Mouse (Mus musculus): ENCODE results near the gene H2al1h. TPM values are rescaled to one million over a fixed set of nuclear protein-coding genes. Genes with fewer than 3 reads are reported as not detected.
"Not testable (repeated sequence)": the region's sequence is repeated elsewhere in the genome, so short reads cannot be mapped to it uniquely, and the experiment has no call there.

The H2al1h gene
- not detected in 2 replicates for polyA plus RNA-seq (2014; fragmentation: Nextera tagmentation; extraction: Ambion mirVana)

DNA sequence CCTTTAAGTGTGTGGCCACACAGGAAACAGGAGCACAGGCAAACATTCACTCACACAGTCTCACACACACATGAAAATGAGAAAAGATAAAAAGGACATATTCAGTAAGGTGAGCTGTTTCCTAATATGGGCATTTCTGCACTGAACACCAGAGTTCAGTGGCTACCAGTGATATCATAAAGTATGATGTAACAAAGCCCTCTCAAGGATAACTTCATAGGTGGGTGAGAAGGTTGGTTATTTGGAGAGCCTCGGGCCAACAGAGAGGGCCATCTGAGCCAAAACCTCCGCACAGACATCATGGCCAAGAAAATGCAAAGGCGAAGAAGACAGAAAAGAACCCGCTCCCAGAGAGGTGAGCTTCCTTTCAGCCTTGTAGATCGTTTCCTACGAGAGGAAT lies at the start of gene H2al1h:
Gene H2al1h, plus strand, starts transcription at position 301 of the 400 bp plus-strand sequence.
- not testable (repeated sequence) for H3K9me3 ChIP-seq (ENCODE audit: control insufficient read depth, low read length); H3K4me1 ChIP-seq (ENCODE audit: control insufficient read depth, insufficient read depth, low read length); ATAC-seq (ENCODE audit: low FRiP score); H3K9ac ChIP-seq (ENCODE audit: low read length); H3K36me3 ChIP-seq (ENCODE audit: control insufficient read depth, insufficient read depth, low read length); H3K27me3 ChIP-seq (ENCODE audit: control insufficient read depth, insufficient read depth, low read length); H3K4me2 ChIP-seq; H3K27ac ChIP-seq (ENCODE audit: low read depth, low read length); DNase-seq (ENCODE audit: low spot score, missing footprints); H3K4me3 ChIP-seq (ENCODE audit: low read depth, low read length)
- WGBS: no CpG with 5 or more reads among the region's 6 CpGs

DNA sequence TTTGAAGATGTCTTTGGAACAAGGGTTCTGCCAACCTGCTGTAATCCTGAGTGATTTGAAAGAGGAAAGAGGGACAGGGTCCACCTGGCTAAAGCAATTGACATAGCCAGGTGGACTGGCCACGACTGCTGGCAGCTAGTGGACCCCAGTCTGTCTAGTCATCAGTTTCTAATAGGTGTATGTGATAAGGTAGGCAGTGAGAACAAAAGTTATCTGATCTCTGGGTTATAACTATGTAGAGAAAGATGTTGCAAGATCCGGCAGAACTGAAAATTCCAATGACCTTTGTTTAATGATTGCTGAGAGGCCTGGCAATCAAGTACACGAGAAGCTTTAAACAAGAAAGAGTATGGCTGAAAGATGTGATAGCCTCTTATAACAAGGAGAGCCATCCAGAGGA lies 48.1 kb upstream of the H2al1h start:
- Histone ChIP-seq H3K4me3 (ENCODE audit: low read depth, low read length) (no peak overlapping the region), H3K4me2 (no peak overlapping the region), H3K27me3 (ENCODE audit: control insufficient read depth, insufficient read depth, low read length) (no peaks in the 10 kb centered on the region; the same call in 1 of the 2 replicates)

DNA sequence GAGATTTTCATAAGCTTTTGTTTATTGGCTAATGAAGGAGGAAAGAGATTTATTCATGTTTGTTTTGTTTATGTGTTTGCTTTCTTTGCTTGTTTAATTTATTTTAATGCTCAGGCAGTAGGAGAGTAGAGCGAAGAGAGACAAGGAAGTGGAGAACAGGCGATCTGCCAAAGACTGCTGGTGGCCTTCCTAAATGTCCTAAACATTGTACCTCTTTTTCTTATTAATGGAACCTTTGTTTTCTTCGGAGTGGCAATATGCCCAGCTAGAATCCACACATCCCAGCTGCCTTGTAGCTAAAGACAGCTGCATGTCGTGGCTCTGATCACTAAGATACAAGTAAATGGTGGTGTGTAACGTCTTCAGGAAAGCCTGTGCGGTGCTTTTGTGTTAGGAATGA lies 44.2 kb upstream of the H2al1h start:
- DNase-seq (ENCODE audit: low spot score, missing footprints): no peak
- Histone ChIP-seq H3K27me3 (ENCODE audit: control insufficient read depth, insufficient read depth, low read length) (no peaks in the 10 kb centered on the region), H3K9ac (ENCODE audit: low read length) (no peak overlapping the region), H3K9me3 (ENCODE audit: control insufficient read depth, low read length) (no peaks in the 10 kb centered on the region), H3K4me2 (no peak overlapping the region), H3K27ac (ENCODE audit: low read depth, low read length) (no peak overlapping the region), H3K4me3 (ENCODE audit: low read depth, low read length) (no peak overlapping the region), H3K4me1 (ENCODE audit: control insufficient read depth, insufficient read depth, low read length) (no peaks in the 10 kb centered on the region), H3K36me3 (ENCODE audit: control insufficient read depth, insufficient read depth, low read length) (no peaks in the 10 kb centered on the region)
- ATAC-seq (ENCODE audit: low FRiP score): no peak
- WGBS: 90% methylated on average over 6 of the region's 6 CpGs

More for the DNA sequence above, 48.1 kb upstream of the H2al1h start:
- Histone ChIP-seq H3K4me1 (ENCODE audit: control insufficient read depth, insufficient read depth, low read length) (no peaks in the 10 kb centered on the region), H3K27ac (ENCODE audit: low read depth, low read length) (no peak overlapping the region), H3K9me3 (ENCODE audit: control insufficient read depth, low read length) (no peaks in the 10 kb centered on the region), H3K36me3 (ENCODE audit: control insufficient read depth, insufficient read depth, low read length) (no peaks in the 10 kb centered on the region), H3K9ac (ENCODE audit: low read length) (no peak overlapping the region)
- ATAC-seq (ENCODE audit: low FRiP score): no peak
- DNase-seq (ENCODE audit: low spot score, missing footprints): no peak
- 88% methylated on average over 3 of the region's 3 CpGs for WGBS

DNA sequence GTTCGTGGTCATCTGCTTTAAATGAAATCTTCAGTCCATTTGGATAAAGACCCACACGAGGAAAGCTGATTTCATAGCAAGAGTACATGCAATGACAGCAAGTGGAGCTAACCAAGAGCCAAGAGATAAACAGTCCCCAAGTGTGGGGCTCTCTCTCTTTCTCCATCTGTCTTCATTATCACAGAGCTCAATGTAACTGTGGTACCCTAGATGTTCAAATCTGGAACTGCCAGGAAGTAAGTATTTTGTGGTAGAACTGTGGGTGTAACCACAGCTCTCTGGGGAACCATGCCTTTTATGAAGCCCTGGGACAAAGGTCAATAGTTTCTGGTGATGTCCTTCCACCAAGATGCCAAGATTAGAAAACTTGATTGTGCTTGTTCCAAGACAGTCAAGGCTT lies 40.6 kb upstream of the H2al1h start:
- WGBS: 70% methylated on average over 2 of the region's 2 CpGs
- Histone ChIP-seq H3K4me3 (ENCODE audit: low read depth, low read length) (no peak overlapping the region), H3K36me3 (ENCODE audit: control insufficient read depth, insufficient read depth, low read length) (no peaks in the 10 kb centered on the region), H3K9ac (ENCODE audit: low read length) (no peak overlapping the region), H3K27me3 (ENCODE audit: control insufficient read depth, insufficient read depth, low read length) (no peaks in the 10 kb centered on the region), H3K9me3 (ENCODE audit: control insufficient read depth, low read length) (no peaks in the 10 kb centered on the region), H3K4me2 (no peak overlapping the region), H3K27ac (ENCODE audit: low read depth, low read length) (no peak overlapping the region), H3K4me1 (ENCODE audit: control insufficient read depth, insufficient read depth, low read length) (no peaks in the 10 kb centered on the region)
- no peak for DNase-seq (ENCODE audit: low spot score, missing footprints)
- no peak for ATAC-seq (ENCODE audit: low FRiP score)

DNA sequence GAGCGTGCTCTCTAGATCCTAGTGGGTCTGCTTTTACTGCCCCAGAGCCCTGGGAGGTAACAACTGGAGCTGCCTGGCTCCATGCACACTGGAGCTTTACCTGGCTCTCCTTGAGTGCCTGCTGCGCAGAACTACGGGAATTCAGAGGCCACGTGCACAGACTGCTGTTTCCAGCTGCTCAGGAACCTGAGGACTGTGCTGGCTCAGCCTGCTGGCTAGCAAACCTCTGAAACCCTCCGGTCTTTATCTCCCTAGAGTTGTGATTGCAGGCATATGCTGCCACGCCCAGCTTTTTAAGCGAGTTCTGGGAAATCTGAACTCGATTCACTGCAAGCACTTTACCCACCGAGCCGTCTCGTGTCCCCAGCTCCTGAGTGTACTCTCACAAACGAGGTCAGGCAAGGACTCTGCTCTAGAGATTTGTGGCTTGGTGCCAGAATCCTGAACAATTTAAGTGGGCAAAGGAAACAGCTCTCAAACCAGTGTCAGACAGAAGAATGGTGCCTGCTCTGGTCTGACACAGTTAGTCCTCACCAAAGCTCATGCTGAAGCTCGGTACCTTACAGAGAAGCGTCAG lies 32.9 kb upstream of the H2al1h start:
- Histone ChIP-seq H3K36me3 (ENCODE audit: control insufficient read depth, insufficient read depth, low read length) (no peaks in the 10 kb centered on the region), H3K9ac (ENCODE audit: low read length) (no peak overlapping the region), H3K27ac (ENCODE audit: low read depth, low read length) (no peak overlapping the region), H3K9me3 (ENCODE audit: control insufficient read depth, low read length) (no peaks in the 10 kb centered on the region), H3K4me2 (no peak overlapping the region), H3K4me3 (ENCODE audit: low read depth, low read length) (no peak overlapping the region), H3K4me1 (ENCODE audit: control insufficient read depth, insufficient read depth, low read length) (no peaks in the 10 kb centered on the region), H3K27me3 (ENCODE audit: control insufficient read depth, insufficient read depth, low read length) (no peaks in the 10 kb centered on the region; the same call in 1 of the 2 replicates)
- DNase-seq (ENCODE audit: low spot score, missing footprints): no peak
- 82% methylated on average over 14 of the region's 14 CpGs for WGBS
- no peak for ATAC-seq (ENCODE audit: low FRiP score)

DNA sequence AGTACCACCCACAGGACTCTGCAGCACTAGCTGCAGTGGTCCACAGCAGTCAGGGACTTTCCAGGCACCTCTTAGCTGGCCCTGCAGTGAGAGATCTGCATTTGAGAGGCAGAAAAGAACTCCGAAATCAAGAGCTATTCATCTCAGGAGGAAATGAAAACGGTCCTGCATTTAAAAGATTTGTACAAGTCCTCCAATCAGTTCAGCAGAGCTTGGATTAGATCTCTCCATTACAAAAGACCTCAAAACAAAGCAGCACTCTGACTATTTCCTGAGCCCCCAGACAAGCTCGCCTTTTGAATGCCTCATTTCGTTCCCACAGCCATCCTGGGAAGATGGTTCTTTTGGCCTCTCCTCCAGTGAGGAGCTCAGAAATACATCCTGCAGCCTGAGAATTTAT lies 32.0 kb upstream of the H2al1h start:
- DNase-seq (ENCODE audit: low spot score, missing footprints) (no peak), ATAC-seq (ENCODE audit: low FRiP score) (no peak)
- H3K4me1 ChIP-seq (ENCODE audit: control insufficient read depth, insufficient read depth, low read length): no peaks in the 10 kb centered on the region
- H3K36me3 ChIP-seq (ENCODE audit: control insufficient read depth, insufficient read depth, low read length): no peaks in the 10 kb centered on the region
- H3K27ac ChIP-seq (ENCODE audit: low read depth, low read length): no peak overlapping the region
- no peak overlapping the region for H3K9ac ChIP-seq (ENCODE audit: low read length)
- no peaks in the 10 kb centered on the region for H3K9me3 ChIP-seq (ENCODE audit: control insufficient read depth, low read length)
- 50% methylated on average over 4 of the region's 4 CpGs for WGBS
- H3K4me3 ChIP-seq (ENCODE audit: low read depth, low read length): no peak overlapping the region
- H3K27me3 ChIP-seq (ENCODE audit: control insufficient read depth, insufficient read depth, low read length): no peaks in the 10 kb centered on the region; the same call in 1 of the 2 replicates
- H3K4me2 ChIP-seq: no peak overlapping the region

DNA sequence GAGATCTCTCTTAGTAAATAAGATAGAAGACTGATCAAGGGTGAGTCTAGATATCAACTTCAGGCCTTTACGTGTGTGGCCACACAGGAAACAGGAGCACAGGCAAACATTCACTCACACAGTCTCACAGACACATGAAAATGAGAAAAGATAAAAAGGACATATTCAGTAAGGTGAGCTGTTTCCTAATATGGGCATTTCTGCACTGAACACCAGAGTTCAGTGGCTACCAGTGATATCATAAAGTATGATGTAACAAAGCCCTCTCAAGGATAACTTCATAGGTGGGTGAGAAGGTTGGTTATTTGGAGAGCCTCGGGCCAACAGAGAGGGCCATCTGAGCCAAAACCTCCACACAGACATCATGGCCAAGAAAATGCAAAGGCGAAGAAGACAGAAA lies 22.3 kb upstream of the H2al1h start, which contains the start of gene H2al1a:
Gene H2al1a, plus strand, starts transcription at position 301 of the 400 bp plus-strand sequence.
- WGBS: no CpG with 5 or more reads among the region's 3 CpGs
- not testable (repeated sequence) for H3K27ac ChIP-seq (ENCODE audit: low read depth, low read length); H3K4me3 ChIP-seq (ENCODE audit: low read depth, low read length); H3K9me3 ChIP-seq (ENCODE audit: control insufficient read depth, low read length); H3K9ac ChIP-seq (ENCODE audit: low read length); H3K4me2 ChIP-seq; H3K36me3 ChIP-seq (ENCODE audit: control insufficient read depth, insufficient read depth, low read length); H3K27me3 ChIP-seq (ENCODE audit: control insufficient read depth, insufficient read depth, low read length); H3K4me1 ChIP-seq (ENCODE audit: control insufficient read depth, insufficient read depth, low read length); ATAC-seq (ENCODE audit: low FRiP score); DNase-seq (ENCODE audit: low spot score, missing footprints)

DNA sequence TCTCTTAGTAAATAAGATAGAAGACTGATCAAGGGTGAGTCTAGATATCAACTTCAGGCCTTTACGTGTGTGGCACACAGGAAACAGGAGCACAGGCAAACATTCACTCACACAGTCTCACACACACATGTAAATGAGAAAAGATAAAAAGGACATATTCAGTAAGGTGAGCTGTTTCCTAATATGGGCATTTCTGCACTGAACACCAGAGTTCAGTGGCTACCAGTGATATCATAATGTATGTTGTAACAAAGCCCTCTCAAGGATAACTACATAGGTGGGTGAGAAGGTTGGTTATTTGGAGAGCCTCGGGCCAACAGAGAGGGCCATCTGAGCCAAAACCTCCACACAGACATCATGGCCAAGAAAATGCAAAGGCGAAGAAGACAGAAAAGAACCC lies 19.2 kb upstream of the H2al1h start, which contains the start of gene H2al1b:
Gene H2al1b, plus strand, starts transcription at position 301 of the 400 bp plus-strand sequence.
- not testable (repeated sequence) for H3K9ac ChIP-seq (ENCODE audit: low read length); H3K27me3 ChIP-seq (ENCODE audit: control insufficient read depth, insufficient read depth, low read length); H3K27ac ChIP-seq (ENCODE audit: low read depth, low read length); H3K36me3 ChIP-seq (ENCODE audit: control insufficient read depth, insufficient read depth, low read length); ATAC-seq (ENCODE audit: low FRiP score); H3K4me1 ChIP-seq (ENCODE audit: control insufficient read depth, insufficient read depth, low read length); H3K9me3 ChIP-seq (ENCODE audit: control insufficient read depth, low read length); DNase-seq (ENCODE audit: low spot score, missing footprints); H3K4me3 ChIP-seq (ENCODE audit: low read depth, low read length); H3K4me2 ChIP-seq
- 82% methylated on average over 1 of the region's 3 CpGs for WGBS

DNA sequence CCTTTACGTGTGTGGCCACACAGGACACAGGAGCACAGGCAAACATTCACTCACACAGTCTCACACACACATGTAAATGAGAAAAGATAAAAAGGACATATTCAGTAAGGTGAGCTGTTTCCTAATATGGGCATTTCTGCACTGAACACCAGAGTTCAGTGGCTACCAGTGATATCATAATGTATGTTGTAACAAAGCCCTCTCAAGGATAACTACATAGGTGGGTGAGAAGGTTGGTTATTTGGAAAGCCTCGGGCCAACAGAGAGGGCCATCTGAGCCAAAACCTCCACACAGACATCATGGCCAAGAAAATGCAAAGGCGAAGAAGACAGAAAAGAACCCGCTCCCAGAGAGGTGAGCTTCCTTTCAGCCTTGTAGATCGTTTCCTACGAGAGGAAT lies 15.9 kb upstream of the H2al1h start, which contains the start of gene H2al1c:
Gene H2al1c, plus strand, starts transcription at position 301 of the 400 bp plus-strand sequence.
- H3K4me2 ChIP-seq; H3K27ac ChIP-seq (ENCODE audit: low read depth, low read length); DNase-seq (ENCODE audit: low spot score, missing footprints); H3K4me3 ChIP-seq (ENCODE audit: low read depth, low read length); ATAC-seq (ENCODE audit: low FRiP score); H3K9me3 ChIP-seq (ENCODE audit: control insufficient read depth, low read length); H3K9ac ChIP-seq (ENCODE audit: low read length); H3K4me1 ChIP-seq (ENCODE audit: control insufficient read depth, insufficient read depth, low read length); H3K36me3 ChIP-seq (ENCODE audit: control insufficient read depth, insufficient read depth, low read length); H3K27me3 ChIP-seq (ENCODE audit: control insufficient read depth, insufficient read depth, low read length): not testable (repeated sequence)
- 75% methylated on average over 1 of the region's 6 CpGs for WGBS

All from midbrain, embryonic 11.5 days (tissue).